Mouse (Mus musculus) liver, embryonic 14.5 days (tissue): Measurements from ENCODE around the gene Filip1l. TPM values are rescaled to one million over a fixed set of nuclear protein-coding genes. Genes with fewer than 3 reads are reported as not detected.

Experiments
- ATAC-seq: fragments of 200-750 bp; cut with Nextera tagmentation; 2 replicates; pipeline ENCODE4 v1.8.0; 2017; ENCODE audit warnings: moderate number of reproducible peaks, mild to moderate bottlenecking, moderate library complexity; ENCODE audit not compliant: insufficient read depth
- DNase-seq, 3 experiments: peaks; one replicate each; pipeline ENCODE4 v3.0.0-alpha.2; 2012 to 2013; ENCODE audit warnings: low read depth in 3 of 3, low spot score in 3 of 3
- H3K27ac ChIP-seq: fragments of 300-500 bp; sonication (generic); 2 replicates; pipeline ENCODE4 v1.5.1; 2014; ENCODE audit warnings: moderate library complexity, mild to moderate bottlenecking, control low read depth, inconsistent platforms
- H3K27me3 ChIP-seq: fragments of 300-500 bp; sonication (generic); 2 replicates; pipeline ENCODE4 v1.6.1; 2014; ENCODE audit warnings: mild to moderate bottlenecking, low read length, moderate library complexity; ENCODE audit not compliant: control insufficient read depth, insufficient read depth
- H3K36me3 ChIP-seq: fragments of 300-500 bp; sonication (generic); replicated peaks from 2 replicates; pipeline ENCODE4 v1.6.1; 2014; ENCODE audit warnings: low read depth; ENCODE audit not compliant: control insufficient read depth, insufficient read depth
- H3K4me1 ChIP-seq, 2 experiments: fragments of 200-500 bp in 1 of 2; fragments of 300-500 bp in 1 of 2; sonication (generic) in 1 of 2; replicated peaks; 2 replicates each; pipeline ENCODE4 v1.6.1; 2012 to 2014; ENCODE audit warnings: antibody characterized with exemption in 1 of 2, inconsistent platforms in 1 of 2, low read length in 1 of 2; ENCODE audit not compliant: control insufficient read depth in 2 of 2, insufficient read depth in 2 of 2
- H3K4me2 ChIP-seq: fragments of 300-500 bp; sonication (generic); 2 replicates; pipeline ENCODE4 v1.6.1; 2014; ENCODE audit warnings: low read depth, mild to moderate bottlenecking, control low read depth, moderate library complexity
- H3K4me3 ChIP-seq, 2 experiments: fragments of 200-500 bp in 1 of 2; fragments of 300-500 bp in 1 of 2; sonication (generic) in 1 of 2; 2 replicates each; pipeline ENCODE4 v1.5.1; 2012 to 2014; ENCODE audit warnings: low read depth in 2 of 2, low read length in 2 of 2, mild to moderate bottlenecking in 2 of 2, control low read depth in 1 of 2, inconsistent platforms in 1 of 2, moderate library complexity in 1 of 2; ENCODE audit not compliant: insufficient read depth in 1 of 2
- H3K9ac ChIP-seq: fragments of 300-500 bp; sonication (generic); replicated peaks from 2 replicates; pipeline ENCODE4 v1.6.1; 2014; ENCODE audit warnings: mild to moderate bottlenecking, control low read depth, moderate library complexity
- H3K9me3 ChIP-seq: fragments of 300-500 bp; sonication (generic); 2 replicates; pipeline ENCODE4 v1.6.1; 2016; ENCODE audit warnings: low read length, mixed read lengths; ENCODE audit not compliant: control insufficient read depth
- CTCF ChIP-seq: IDR thresholded peaks from 2 replicates; pipeline ENCODE4 v1.5.1; 2016; ENCODE audit warnings: antibody characterized with exemption, low read depth, control low read depth
- EP300 ChIP-seq: IDR thresholded peaks from 2 replicates; pipeline ENCODE4 v1.6.1; 2016; ENCODE audit warnings: antibody characterized with exemption, low read depth
- WGBS: fragments of 180-500 bp; shearing (Covaris S2); extraction: QIAGEN DNeasy Blood & Tissue Kit; methylation state at CpG from one replicate; pipeline ENCODE4 v1.1.7; 2014; ENCODE audit not compliant: insufficient replicate concordance; 5-methylcytosine and 5-hydroxymethylcytosine counted together
- polyA plus RNA-seq, 2 experiments: library from polyadenylated mRNA; depleted of rRNA in 1 of 2; stranded (reverse) in 1 of 2; unstranded in 1 of 2; fragments of >200 nt; fragmentation: Nextera tagmentation in 1 of 2; extraction: Ambion mirVana in 1 of 2; gene quantifications; 2 replicates each; pipeline versions ENCODE4 v1.2.1 to v1.2.3; 2012 to 2014

The Filip1l gene
- polyA plus RNA-seq, 2 experiments = 2.1 to 3.3 TPM

- Histone ChIP-seq H3K36me3 (no peaks in the 10 kb centered on the region), H3K9ac (peak within 1 kb of the TSS; percentile 53), H3K4me3 (peak within 1 kb of the TSS; percentile 70 to 71), H3K27me3 (no peaks in the 10 kb centered on the region), H3K27ac (no peak within 1 kb of the TSS), H3K4me1 (peaks cover 8 to 9% of the 10 kb centered on the region in 2 experiments), H3K4me2 (peak within 1 kb of the TSS; percentile 61), H3K9me3 (no peaks in the 10 kb centered on the region)
- peak; percentile 88 for ATAC-seq
- peak; percentile 66 to 74 (median 68) for DNase-seq
- TF ChIP-seq EP300 (no peak), CTCF (peak; percentile 10; the same call in 1 of the 2 replicates)
- under 1% methylated on average over 64 of the region's 64 CpGs for WGBS
Observed at GRCm38 (mm10) chr16:57606444-57607227, 253.7 kb downstream of the Filip1l start, which contains the start of gene Cmss1. Cmss1 (minus strand) TSS chr16:57606864.

GRCm38 (mm10) chr16:57611768-57612167 is 258.9 kb downstream of the Filip1l start:
- H3K27me3 ChIP-seq = no peaks in the 10 kb centered on the region
- WGBS = 0% methylated on average over 1 of the region's 1 CpGs
- H3K36me3 ChIP-seq = no peaks in the 10 kb centered on the region
- H3K4me1 ChIP-seq = peaks cover 5 to 6% of the 10 kb centered on the region in 2 experiments
- no peak for ATAC-seq
- no peak overlapping the region for H3K9ac ChIP-seq
- TF ChIP-seq EP300 (no peak), CTCF (peak; percentile 67)
- H3K4me3 ChIP-seq = no peak overlapping the region
- DNase-seq = peak in 1 of 3 experiments; percentile 9
- no peak overlapping the region for H3K27ac ChIP-seq
- no peaks in the 10 kb centered on the region for H3K9me3 ChIP-seq
- no peak overlapping the region for H3K4me2 ChIP-seq

Other genes with a start within 250 kb of the Filip1l start
- gene Tomm70a, start 231.4 kb upstream of the Filip1l start, polyA plus RNA-seq (2012; rRNA removed) = 10.5 and 15.9 TPM in 2 replicates
- 28.2 and 30.2 TPM in 2 replicates for gene Tomm70a, start 231.4 kb upstream of the Filip1l start, polyA plus RNA-seq (2014; fragmentation: Nextera tagmentation; extraction: Ambion mirVana)
- 13.1 and 15.6 TPM in 2 replicates for gene Nit2, start 185.8 kb upstream of the Filip1l start, polyA plus RNA-seq (2012; rRNA removed)
- 35.0 and 38.4 TPM in 2 replicates for gene Nit2, start 185.8 kb upstream of the Filip1l start, polyA plus RNA-seq (2014; fragmentation: Nextera tagmentation; extraction: Ambion mirVana)
- gene Tbc1d23, start 121.6 kb upstream of the Filip1l start, polyA plus RNA-seq (2012; rRNA removed) = 5.0 and 6.6 TPM in 2 replicates
- 4.8 and 5.4 TPM in 2 replicates for gene Tbc1d23, start 121.6 kb upstream of the Filip1l start, polyA plus RNA-seq (2014; fragmentation: Nextera tagmentation; extraction: Ambion mirVana)
- 0.02 TPM in 1 of 2 replicates, not detected in the other for gene Tmem30c, start 60.2 kb upstream of the Filip1l start, polyA plus RNA-seq (2012; rRNA removed)
- not detected in 2 replicates for gene Tmem30c, start 60.2 kb upstream of the Filip1l start, polyA plus RNA-seq (2014; fragmentation: Nextera tagmentation; extraction: Ambion mirVana)